Mouse (Mus musculus) inflammation-experienced regulatory T-cells, adult 6 months (primary cell): ENCODE results near the gene D230025D16Rik. TPM values are rescaled to one million over a fixed set of nuclear protein-coding genes. Genes with fewer than 3 reads are reported as not detected.

Experiments used
- ATAC-seq: one replicate; pipeline ENCODE4 v1.8.0; 2017
- polyA plus RNA-seq, 3 experiments: library from polyadenylated mRNA; unstranded; fragments of 100-300 nt; shearing (Covaris generic); gene quantifications; one replicate each; pipeline ENCODE4 v1.2.1; 2017

Gene D230025D16Rik
- polyA plus RNA-seq, 3 experiments from 2014 or later, result 11.1 to 14.6 (median 12.1) TPM

DNA sequence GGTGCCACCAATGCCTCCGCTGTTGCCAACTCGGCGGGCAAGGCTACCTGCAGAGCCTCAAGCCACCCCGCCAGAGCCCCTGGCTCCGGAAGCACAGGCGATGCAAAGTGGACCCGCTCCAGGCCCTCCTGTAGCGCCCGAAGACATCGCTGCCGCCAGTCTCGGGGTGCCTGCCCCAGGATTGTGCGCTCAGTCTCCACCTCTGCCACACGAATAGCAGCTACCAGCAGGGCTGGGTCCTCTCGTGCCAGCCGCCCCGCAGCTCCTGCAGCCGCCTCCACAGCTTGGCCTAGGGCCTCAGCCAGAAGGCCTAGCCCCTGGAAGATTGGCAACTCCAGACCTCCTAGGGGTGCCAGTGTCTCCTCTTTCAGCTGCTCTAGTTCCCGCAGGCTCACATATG is 68.5 kb downstream of the D230025D16Rik start:
- ATAC-seq, result no peak

- ATAC-seq, result no peak
These were observed 69.8 kb downstream of the D230025D16Rik start for GRCm38 (mm10) chr8:105294776-105295175.

DNA sequence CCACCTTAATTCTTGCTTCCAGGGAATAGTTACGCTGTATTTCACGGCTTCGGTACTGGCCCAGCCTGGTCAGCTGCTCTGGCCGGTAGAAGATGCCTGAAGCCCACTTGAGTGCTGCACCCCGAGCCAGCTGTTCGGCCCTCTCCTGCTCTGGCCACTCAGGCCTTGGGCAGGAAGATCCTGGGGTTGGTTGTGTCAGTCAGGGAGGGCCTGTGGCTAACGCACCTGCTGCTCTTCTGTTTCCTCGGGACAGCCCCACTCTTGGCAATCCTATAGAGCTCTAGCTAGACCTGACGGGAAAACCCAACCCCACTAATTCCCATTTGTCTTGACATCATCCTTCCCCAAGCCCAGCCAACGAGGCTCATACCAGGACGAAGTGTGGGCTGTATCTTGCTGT is 70.3 kb downstream of the D230025D16Rik start:
- no peak for ATAC-seq

DNA sequence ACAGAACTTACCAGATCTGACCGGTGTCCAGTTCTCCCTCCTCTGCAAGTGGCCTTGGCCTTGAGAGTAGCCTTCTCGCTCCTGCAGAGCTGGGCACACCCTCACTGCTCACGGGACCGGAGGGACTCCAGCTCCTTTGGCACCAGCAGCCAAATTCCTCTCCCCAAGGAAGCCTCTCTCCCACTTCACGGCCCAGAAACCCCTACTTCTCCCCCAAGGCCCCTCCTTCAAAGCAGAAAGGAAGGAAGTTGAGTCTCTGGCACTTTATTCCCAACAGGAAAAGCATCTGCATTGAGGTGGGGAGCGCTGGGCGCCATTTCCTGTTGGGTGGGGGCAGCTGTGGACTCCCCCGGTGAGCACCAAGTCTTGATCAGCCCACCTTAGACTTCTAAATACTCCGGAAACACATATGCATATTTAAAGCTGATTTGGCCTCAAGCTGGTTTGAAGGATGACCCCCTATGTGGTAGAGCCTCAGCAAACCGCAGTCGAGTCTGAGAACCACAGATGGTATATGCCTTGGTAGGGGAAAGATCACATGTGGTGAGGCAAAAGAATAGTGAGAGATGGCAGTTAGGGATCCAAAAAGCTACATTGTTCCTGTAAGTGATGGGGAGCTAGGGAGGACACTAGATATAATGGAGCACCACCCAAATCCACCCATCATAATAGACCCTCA is 71.1 kb downstream of the D230025D16Rik start, which contains the start of gene Exoc3l:
Exoc3l (minus strand) TSS at position 207 of the 679 bp plus-strand sequence.
- no peak for ATAC-seq

DNA sequence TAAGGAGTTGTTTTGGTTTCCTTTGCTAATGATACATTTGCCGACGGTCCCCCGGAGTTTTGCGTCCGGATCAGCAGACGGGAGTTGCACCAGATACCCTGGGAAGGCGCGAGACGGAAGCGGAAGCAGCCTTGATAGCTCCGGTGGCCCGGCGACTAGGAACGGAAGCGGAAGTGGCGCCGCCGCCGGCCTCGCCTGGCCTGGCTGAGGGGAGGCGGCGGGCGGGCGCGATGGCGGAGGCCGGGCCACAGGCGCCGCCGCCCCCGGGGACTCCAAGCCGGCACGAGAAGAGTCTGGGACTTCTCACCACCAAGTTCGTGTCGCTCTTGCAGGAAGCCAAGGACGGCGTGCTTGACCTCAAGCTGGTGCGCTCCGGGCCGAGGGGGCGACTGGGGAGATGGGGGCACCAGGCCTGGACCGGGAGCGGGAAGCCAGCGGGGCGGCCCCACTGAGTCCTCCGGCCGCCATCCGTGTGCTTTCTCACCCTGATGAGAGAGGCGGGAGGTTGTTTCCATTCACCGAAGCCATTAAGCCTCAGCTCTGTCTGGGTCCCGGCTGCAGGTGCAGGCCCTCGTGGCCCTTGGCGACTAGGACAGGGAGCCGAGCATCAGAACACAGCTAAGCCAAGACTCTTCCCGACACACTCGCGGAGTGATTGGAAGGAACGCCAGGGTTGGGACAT is 72.7 kb downstream of the D230025D16Rik start, which contains the start of gene E2f4:
E2f4 (plus strand) TSS at position 153 of the 682 bp plus-strand sequence.
- ATAC-seq, result peak; percentile 99

GRCm38 (mm10) chr8:105298351-105299252 is 73.7 kb downstream of the D230025D16Rik start:
- no peak for ATAC-seq

DNA sequence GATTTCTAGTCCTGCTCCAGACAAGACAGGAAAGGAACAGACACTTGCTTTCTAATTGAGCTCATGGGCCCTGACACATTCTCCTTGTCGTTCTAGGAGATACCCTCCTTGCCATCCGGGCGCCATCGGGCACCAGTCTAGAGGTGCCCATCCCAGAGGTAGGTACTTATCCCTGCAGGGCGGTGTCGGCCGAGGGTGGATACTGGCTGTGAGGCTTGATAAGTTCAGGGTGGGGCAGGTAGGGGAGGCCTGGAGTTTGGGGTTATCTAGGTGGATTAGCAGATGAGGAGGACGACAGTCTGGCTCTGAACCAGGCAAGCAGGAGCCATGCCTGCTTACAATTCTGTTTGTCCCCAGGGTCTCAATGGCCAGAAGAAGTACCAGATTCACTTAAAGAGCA is 75.0 kb downstream of the D230025D16Rik start:
- ATAC-seq, result no peak

Other genes starting within 250 kb of the D230025D16Rik start
- not detected for gene Ces2h, start 224.3 kb upstream of the D230025D16Rik start, polyA plus RNA-seq
- not detected for gene Ces3a, start 176.5 kb upstream of the D230025D16Rik start, polyA plus RNA-seq
- not detected for gene Ces3b, start 141.4 kb upstream of the D230025D16Rik start, polyA plus RNA-seq
- not detected for gene Ces4a, start 93.3 kb upstream of the D230025D16Rik start, polyA plus RNA-seq
- 10 to 100 TPM; 34.4 to 53.8 (median 42.1) TPM for gene Cbfb, start 54.5 kb upstream of the D230025D16Rik start, polyA plus RNA-seq
- gene B3gnt9, start 30.0 kb downstream of the D230025D16Rik start, polyA plus RNA-seq, result under 1 TPM; 0.51 to 0.97 (median 0.87) TPM
- gene Tradd, start 39.5 kb downstream of the D230025D16Rik start, polyA plus RNA-seq, result 10 to 100 TPM; 54.1 to 78.8 (median 58.2) TPM
- 10 to 100 TPM; 18.5 to 24.7 (median 18.5) TPM for gene Fbxl8, start 39.5 kb downstream of the D230025D16Rik start, polyA plus RNA-seq
- under 1 TPM in 1 of 3 experiments, not detected in 2; 0.34 TPM for gene Hsf4, start 44.7 kb downstream of the D230025D16Rik start, polyA plus RNA-seq
- gene Nol3, start 51.0 kb downstream of the D230025D16Rik start, polyA plus RNA-seq, result under 1 TPM in 1 of 3 experiments, not detected in 2; 0.26 TPM
- gene 4931428F04Rik, start 64.7 kb downstream of the D230025D16Rik start, polyA plus RNA-seq, result 1 to 10 TPM; 1.2 to 2.5 (median 2.1) TPM
- under 1 TPM in 2 of 3 experiments, not detected in 1; 0.38 to 0.60 TPM for gene Exoc3l, start 71.0 kb downstream of the D230025D16Rik start, polyA plus RNA-seq
- gene E2f4, start 72.5 kb downstream of the D230025D16Rik start, polyA plus RNA-seq, result 10 to 100 TPM; 54.2 to 61.3 (median 55.9) TPM
- 10 to 100 TPM in 1 of 3 experiments, 1 to 10 TPM in 2; 3.9 to 11.8 (median 9.5) TPM for gene Elmo3, start 80.5 kb downstream of the D230025D16Rik start, polyA plus RNA-seq
- gene Lrrc29, start 101.1 kb downstream of the D230025D16Rik start, polyA plus RNA-seq, result 1 to 10 TPM; 1.8 to 4.2 (median 3.2) TPM
- 100 to 1,000 TPM; 136 to 151 (median 144) TPM for gene Tmem208, start 101.2 kb downstream of the D230025D16Rik start, polyA plus RNA-seq
- 1 to 10 TPM; 3.1 to 3.5 (median 3.2) TPM for gene Fhod1, start 122.8 kb downstream of the D230025D16Rik start, polyA plus RNA-seq
- 1 to 10 TPM in 1 of 3 experiments, under 1 TPM in 2; 0.28 to 1.3 (median 0.42) TPM for gene Slc9a5, start 123.7 kb downstream of the D230025D16Rik start, polyA plus RNA-seq
- under 1 TPM in 1 of 3 experiments, not detected in 2; 0.11 TPM for gene Plekhg4, start 148.1 kb downstream of the D230025D16Rik start, polyA plus RNA-seq
- not detected for gene Kctd19, start 188.4 kb downstream of the D230025D16Rik start, polyA plus RNA-seq
- gene Lrrc36, start 188.4 kb downstream of the D230025D16Rik start, polyA plus RNA-seq, result not detected
- gene Tppp3, start 246.4 kb downstream of the D230025D16Rik start, polyA plus RNA-seq, result 1 to 10 TPM in 1 of 3 experiments, under 1 TPM in 1, not detected in 1; 0.48 to 2.2 TPM